Mouse (Mus musculus): ENCODE results near the gene Fstl3.
"Not testable (repeated sequence)": the region's sequence is repeated elsewhere in the genome, so short reads cannot be mapped to it uniquely, and the experiment has no call there.

The Fstl3 gene

GRCm38 (mm10) chr10:79777103-79777531 lies at the start of gene Fstl3:
Fstl3 (plus strand) TSS chr10:79777272.
- DNase-seq (ENCODE audit: low read depth): no peak

DNA sequence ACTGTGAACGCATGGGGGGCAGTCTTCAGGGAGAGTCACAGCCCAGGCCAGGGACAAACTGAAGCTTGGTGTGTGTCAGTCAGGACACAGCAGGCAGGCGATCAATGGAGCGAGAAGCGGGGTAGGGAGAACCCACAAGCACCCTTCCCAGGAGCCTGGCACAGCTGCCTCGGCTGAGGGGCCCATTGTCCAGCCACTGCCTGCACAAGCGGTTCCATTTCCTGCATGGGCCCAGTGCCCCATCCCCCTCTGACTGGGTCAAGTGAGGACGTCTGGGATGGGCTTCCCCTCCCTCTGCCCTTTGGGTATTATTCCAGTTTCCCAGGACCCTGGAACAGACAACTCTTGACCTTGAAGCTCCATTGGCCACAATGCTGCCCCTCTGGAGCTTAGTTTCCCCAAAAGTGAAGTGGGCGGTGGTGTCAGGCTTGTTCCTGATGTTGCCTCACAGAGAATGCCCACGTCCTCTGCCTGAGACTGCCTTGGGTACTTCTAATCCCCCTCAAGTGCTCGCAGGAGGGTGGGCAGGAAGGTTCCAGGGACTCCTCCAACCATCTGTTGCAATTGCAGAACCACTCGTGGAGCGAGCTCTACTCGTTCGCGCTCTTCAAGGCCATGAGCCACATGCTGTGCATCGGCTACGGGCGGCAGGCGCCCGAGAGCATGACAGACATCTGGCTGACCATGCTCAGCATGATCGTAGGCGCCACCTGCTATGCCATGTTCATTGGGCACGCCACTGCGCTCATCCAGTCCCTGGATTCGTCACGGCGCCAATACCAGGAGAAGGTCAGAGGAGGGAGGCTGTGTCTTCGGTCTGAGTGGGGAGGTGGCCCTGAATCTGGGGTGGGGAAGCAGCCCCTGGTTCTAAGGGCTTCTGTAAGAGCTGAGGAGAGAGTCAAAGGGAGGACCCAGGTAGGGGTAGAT lies 48.5 kb upstream of the Fstl3 start:
- no peak for DNase-seq (ENCODE audit: low read depth)

GRCm38 (mm10) chr10:79729357-79729965 lies 47.6 kb upstream of the Fstl3 start:
- DNase-seq (ENCODE audit: low read depth): no peak

DNA sequence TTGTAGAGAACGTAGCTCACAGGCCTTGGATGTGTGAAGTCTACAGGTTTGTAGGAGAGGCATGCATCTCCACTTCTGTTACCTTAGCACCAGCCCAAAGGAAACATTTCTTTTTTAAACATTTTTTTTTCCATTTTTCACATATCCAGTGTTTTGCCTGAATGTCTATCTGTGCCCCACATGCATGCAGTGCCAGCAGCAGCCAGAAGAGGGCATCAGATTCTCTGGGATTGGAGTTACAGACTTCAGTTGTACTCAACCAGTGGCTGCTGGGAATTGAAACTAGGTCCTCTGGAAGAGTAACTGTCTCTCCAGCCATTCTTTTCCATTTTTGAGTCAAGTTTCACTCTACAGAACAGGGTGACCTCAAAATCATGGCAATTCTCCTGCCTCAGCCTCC lies 44.6 kb upstream of the Fstl3 start:
- DNase-seq (ENCODE audit: low read depth): no peak

- no peak for DNase-seq (ENCODE audit: low read depth)
Observed at GRCm38 (mm10) chr10:79733847-79734246, 43.2 kb upstream of the Fstl3 start.

DNA sequence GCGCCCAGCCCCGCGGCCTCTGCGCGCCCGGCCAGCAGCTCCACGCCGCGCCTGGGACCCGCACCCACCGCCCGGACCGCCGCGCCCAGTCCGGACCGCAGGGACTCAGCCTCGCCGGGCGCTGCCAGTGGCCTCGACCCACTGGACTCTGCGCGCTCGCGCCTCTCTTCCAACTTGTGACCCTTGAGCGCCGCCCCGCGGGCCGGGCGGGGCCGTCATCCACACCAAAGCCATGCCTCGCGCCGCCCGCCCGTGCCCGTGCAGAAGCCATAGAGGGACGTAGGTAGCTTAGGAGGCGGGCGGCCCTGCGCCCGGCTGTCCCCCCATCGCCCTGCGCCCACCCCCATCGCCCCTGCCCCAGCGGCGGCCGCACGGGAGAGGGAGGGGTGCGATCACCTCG lies 41.7 kb upstream of the Fstl3 start:
- no peak for DNase-seq (ENCODE audit: low read depth)

GRCm38 (mm10) chr10:79736706-79737105 lies 40.4 kb upstream of the Fstl3 start:
- no peak for DNase-seq (ENCODE audit: low read depth)

DNA sequence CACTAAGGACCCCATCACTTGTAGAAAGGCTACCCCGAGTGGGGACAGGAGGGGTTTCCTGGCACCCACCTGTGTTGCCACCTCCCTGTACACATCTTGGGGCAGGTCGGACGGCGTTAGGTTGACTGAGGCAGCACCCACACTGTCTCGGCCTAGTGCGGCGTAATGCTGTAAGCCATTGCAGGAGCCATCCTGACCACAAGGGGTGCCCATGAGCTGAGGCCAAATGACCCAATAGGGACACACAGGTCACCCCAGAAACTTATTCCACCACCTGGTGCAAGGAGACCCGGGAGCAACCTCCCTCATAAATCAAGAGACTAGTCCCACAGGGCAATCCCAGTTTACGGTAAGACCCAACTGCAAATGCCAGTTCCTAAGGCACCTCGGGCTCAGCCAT lies 38.8 kb upstream of the Fstl3 start:
- DNase-seq (ENCODE audit: low read depth): no peak

DNA sequence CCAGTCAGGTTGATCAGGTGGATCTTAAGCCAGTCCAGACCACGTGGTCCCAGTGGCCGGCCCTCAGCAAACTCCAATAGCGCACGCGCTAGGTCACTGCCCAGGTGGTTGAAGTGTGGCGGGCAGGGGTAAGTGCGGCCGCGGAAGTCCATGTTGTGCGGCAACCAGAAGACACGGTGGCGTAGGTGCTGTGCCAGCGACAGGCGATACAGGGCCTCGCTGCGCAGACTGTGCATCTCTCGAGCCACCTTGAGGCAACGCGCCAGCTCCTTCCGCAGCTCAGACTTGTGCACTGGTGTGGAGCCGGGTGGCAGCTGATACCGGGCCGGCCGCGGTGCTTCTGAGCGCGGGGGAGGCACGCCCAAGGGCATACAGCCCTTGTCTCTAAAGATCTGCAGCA lies 37.8 kb upstream of the Fstl3 start:
- DNase-seq (ENCODE audit: low read depth): no peak

GRCm38 (mm10) chr10:79740863-79741262 lies 36.2 kb upstream of the Fstl3 start:
- DNase-seq (ENCODE audit: low read depth): no peak

GRCm38 (mm10) chr10:79743161-79743560 lies 33.9 kb upstream of the Fstl3 start:
- DNase-seq (ENCODE audit: low read depth): no peak

- DNase-seq (ENCODE audit: low read depth): no peak
Observed at GRCm38 (mm10) chr10:79743650-79744365, 33.3 kb upstream of the Fstl3 start.

- no peak for DNase-seq (ENCODE audit: low read depth)
Observed at GRCm38 (mm10) chr10:79745411-79745810, 31.7 kb upstream of the Fstl3 start.

DNA sequence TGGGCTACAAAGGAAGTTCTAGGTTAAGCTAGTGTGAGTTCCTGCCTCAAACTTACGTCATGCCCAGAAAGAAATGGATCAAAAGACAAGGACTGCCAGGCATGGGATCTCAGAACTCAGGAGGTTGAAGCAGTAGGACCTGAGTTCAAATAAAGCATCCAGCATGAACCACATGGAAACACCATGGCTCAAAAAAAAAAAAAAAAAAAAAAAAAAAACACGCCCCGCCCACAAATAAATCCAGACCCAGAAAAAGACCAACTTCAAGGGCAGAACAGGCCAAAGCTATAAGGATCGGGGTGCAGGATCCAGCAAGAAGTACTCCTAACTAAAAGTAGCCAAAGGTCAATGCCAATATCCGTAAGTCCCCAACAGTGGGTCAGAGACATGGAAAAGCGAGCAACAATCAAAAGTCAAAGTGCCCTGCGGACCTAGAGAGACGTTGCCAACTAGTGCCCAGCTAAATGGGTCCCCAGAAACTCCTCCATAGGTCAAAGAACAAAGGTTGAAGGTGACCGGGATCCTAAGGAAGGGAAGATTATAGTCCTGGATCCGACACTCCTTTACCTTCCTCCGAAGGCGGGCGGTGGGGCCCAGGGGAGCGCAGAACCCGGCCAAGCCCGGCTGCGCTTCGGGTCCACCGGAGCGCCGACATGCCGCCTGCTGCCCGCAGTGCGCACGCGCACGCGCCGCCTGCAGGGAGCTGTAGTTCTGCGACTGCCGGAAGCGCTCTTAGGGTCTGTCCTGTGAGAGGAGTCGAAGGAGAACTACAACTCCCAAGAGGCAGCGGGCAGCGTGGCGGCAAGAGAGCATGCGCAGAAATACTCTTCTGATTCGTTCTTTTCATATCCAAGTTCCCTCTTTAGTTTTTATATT lies 30.9 kb upstream of the Fstl3 start, which contains the start of gene Polrmt:
Polrmt (minus strand) TSS at position 684 of the 876 bp plus-strand sequence.
- peak; percentile 94 for DNase-seq (ENCODE audit: low read depth)

DNA sequence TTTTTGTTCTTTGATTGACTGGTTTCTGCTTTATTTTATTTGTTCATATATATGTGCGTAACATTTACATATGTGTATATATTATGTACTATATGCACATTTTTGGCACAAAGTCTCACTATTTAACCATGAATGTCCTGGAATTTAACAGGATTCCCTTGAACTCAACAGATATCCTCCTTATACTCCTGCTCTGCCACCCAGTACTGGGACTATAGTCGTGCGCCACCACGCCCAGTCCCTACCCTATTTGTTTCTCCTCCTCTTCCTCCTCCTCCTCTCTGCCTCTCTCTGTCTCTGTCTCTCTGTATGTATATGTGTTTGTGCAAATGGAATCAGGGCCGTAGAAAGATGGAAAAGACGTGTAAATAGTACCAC lies 30.3 kb upstream of the Fstl3 start:
- no peak for DNase-seq (ENCODE audit: low read depth)

GRCm38 (mm10) chr10:79748496-79748895 lies 28.6 kb upstream of the Fstl3 start:
- DNase-seq (ENCODE audit: low read depth): no peak

DNA sequence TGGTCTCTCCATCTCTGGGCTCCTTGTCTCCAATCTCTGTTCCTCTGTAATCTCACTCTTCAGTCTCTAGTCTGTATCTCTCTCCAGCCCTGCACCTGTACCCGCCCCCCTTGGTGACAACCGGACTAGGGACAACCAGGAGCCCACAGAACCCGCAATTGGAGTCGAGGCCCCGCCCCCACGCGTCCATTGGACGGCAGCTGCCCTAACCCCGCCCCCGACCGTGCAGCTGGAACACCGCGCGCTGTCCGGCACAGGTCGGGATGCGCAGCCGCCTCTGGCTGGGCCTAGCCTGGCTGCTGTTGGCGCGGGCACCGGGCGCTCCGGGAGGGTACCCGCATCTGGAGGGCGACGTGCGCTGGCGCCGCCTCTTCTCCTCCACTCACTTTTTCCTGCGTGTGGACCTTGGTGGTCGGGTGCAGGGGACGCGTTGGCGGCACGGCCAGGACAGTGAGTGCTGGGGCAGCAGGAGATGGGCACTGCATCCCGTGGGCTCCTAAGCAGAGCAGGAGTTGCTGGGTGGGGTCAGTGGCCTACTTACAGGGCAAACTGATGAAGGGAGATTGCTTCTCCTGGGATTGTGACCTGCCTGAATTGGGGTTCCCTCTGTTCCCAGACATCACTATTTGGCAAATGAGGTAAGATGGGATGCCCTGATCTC lies 22.1 kb upstream of the Fstl3 start, which contains the start of gene Fgf22:
Fgf22 (plus strand) TSS at position 221 of the 661 bp plus-strand sequence.
- DNase-seq (ENCODE audit: low read depth): no peak

DNA sequence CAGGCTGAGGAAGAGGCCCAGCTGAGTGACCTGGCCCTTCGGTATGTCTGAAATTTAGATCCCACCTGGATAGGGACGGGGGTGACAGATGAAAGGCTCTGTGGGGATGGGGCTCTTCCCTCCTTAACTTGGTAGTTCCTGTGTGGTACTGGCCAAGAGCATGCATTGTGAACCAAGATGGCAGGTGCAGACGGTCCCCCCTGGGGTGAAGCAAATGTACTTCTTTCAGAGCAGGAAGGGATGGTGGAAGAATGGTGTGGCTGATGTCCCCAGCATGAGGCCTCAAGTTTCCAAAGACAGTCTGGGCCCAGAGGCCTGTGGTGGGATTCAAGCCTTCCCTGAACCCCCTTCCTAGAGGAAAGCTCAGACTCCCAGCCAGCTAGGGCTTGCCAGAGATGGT lies 21.2 kb upstream of the Fstl3 start:
- no peak for DNase-seq (ENCODE audit: low read depth)

DNA sequence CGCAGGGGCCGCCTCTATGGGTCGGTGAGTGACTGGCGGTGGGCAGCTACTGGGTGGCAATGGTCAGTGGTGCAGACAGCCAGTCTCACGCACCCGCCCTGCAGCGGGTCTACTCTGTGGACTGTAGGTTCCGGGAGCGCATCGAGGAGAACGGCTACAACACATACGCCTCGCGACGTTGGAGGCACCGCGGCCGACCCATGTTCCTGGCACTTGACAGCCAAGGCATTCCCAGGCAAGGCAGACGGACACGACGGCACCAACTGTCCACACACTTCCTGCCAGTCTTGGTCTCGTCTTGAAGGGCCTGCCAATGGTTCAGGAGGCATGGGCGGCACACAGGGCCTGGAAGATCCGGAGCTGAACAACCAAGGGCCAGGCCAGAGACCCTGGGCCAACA lies 20.4 kb upstream of the Fstl3 start:
- DNase-seq (ENCODE audit: low read depth): no peak

- not testable (repeated sequence) for DNase-seq (ENCODE audit: low read depth)
Observed at GRCm38 (mm10) chr10:79759675-79760074, 17.4 kb upstream of the Fstl3 start.

- no peak for DNase-seq (ENCODE audit: low read depth)
Observed at GRCm38 (mm10) chr10:79760603-79761143, 16.4 kb upstream of the Fstl3 start.
